ENCODE assay signal across 8 mouse cellular contexts in the genomic region with DNA sequence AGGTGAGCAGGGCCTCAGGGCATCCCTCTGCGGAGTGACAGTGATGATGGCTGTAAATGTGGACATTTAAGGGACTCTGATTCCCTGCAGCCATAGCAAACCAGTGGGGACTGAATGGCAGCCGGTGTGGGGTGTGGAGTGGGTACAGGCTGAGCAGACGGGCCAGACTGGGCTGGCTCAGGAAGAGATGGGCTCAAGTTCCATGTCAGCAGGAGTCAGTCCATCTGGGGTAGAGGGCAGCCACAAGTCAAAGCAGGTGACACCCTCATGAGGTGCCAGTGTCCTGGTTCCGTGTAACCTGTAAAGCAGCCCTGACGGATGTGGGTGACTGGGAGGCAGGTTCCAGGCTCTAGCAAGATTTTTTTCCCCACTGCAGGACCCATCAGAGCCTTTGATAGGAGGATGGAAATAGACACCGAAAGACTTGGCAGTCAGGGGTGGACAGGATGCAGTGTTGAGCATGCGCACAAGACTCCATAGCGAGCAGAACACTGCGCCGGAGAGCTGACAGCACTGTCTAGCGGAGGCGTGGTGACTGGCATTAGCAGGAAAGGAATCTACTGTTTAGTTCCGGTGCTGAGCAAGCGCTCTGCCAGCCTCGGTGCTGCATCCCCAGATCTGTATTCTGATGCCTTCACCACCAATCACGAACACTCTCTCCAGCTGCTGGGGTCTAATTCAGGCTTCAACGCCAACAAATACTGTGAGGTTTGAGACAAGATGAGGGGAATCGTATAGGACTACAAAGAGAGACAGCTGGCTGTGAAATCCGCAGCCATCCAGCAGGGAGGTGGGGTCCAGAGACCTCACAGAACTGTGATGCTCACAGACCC. TPM values are rescaled to one million over a fixed set of nuclear protein-coding genes. Genes with fewer than 3 reads are reported as not detected.
DNase-seq lines count a peak whose midpoint lies in the region; ATAC-seq and TF ChIP-seq lines count a peak whose summit lies in the region.

No protein-coding gene starts in this region.

- DNase-seq in adrenal gland, adult 18-20 months (ENCODE audit: low spot score in 2 of 2) = peak; percentile 26 to 31
- DNase-seq in embryo, embryonic 10.5 days (ENCODE audit: low spot score) = peak; percentile 77
- peak; percentile 79 for DNase-seq in gastrocnemius, postnatal 25 days
- peak; percentile 84 to 85 for DNase-seq in left cerebral cortex, adult 2 months (ENCODE audit: extremely low spot score in 1 of 2, low spot score in 2 of 2)
- DNase-seq in lung, postnatal 25 days (ENCODE audit: low spot score) = peak; percentile 67
- DNase-seq in retina, embryonic 14.5 days (ENCODE audit: low spot score) = peak; percentile 78
- DNase-seq in thymus, postnatal 25 days = peak; percentile 72

- H3K27ac ChIP-seq in left cerebral cortex, adult 2 months = peak overlapping the region; percentile 88

- intact Hi-C loops in left cerebral cortex, adult 2 months (cut with DNase I) = no loop called here

- peak; percentile 93 for ATAC-seq in inflammation-experienced regulatory T-cells, adult 6 months

- TF ChIP-seq CTCF in left cerebral cortex, adult 2 months (IDR thresholded peaks at IDR 0.05) = no peak

- peak overlapping the region; percentile 22 for H3K4me3 ChIP-seq in left cerebral cortex, adult 2 months

RNA-seq across cellular contexts. Expression of gene Arl11, which starts 18.3 kb away (rescaled TPM):
- 1 to 10 TPM; 1.8 to 3.3 TPM for total RNA-seq in adrenal gland, adult 18-20 months (2021)
- under 1 TPM; 0.23 to 0.48 TPM for total RNA-seq in gastrocnemius, postnatal 25 days (2021)
- under 1 TPM; 0.30 to 0.64 (median 0.53) TPM for polyA plus RNA-seq in inflammation-experienced regulatory T-cells, adult 6 months (2017; shearing (Covaris generic))
- under 1 TPM; 0.56 to 0.77 TPM for total RNA-seq in left cerebral cortex, adult 2 months (2021)

RNA-seq across cellular contexts. Expression of gene Ebpl, which starts 32.4 kb away (rescaled TPM):
- 1 to 10 TPM; 3.5 to 3.8 TPM for total RNA-seq in adrenal gland, adult 18-20 months (2021)
- 1 to 10 TPM in 1 of 2 experiments, under 1 TPM in 1; 0.84 to 1.4 TPM for total RNA-seq in gastrocnemius, postnatal 25 days (2021)
- 10 to 100 TPM in 2 of 3 experiments, 1 to 10 TPM in 1; 8.3 to 13.0 (median 10.1) TPM for polyA plus RNA-seq in inflammation-experienced regulatory T-cells, adult 6 months (2017; shearing (Covaris generic))
- total RNA-seq in left cerebral cortex, adult 2 months (2021) = 1 to 10 TPM; 3.9 to 4.3 TPM

Comparison
In these comparisons a context has a peak if more than half of its experiments do, and no peak if none do; other contexts are left out.
1. Peak in every context shown above with its lines: DNase-seq, ATAC-seq, H3K4me3 ChIP-seq and H3K27ac ChIP-seq.
2. DNase-seq: peak in every context shown above with its lines; median percentile 84 in left cerebral cortex, adult 2 months; 79 in gastrocnemius, postnatal 25 days; 78 in retina, embryonic 14.5 days; 77 in embryo, embryonic 10.5 days; 72 in thymus, postnatal 25 days; 67 in lung, postnatal 25 days; 28 in adrenal gland, adult 18-20 months.